Mouse (Mus musculus) cortical plate, adult 2 months (tissue): ENCODE data around the gene Anapc1.

Source experiments
- CTCF ChIP-seq: fragments of 200-500 bp; IDR thresholded peaks from 2 replicates; pipeline ENCODE4 v1.5.1; 2011; ENCODE audit warnings: mild to moderate bottlenecking, control low read depth, low read length; ENCODE audit not compliant: insufficient read depth; ENCODE audit errors: extremely low read depth
- POLR2A ChIP-seq: fragments of 200-500 bp; IDR thresholded peaks from 2 replicates; pipeline ENCODE4 v1.6.1; 2011; ENCODE audit warnings: mild to moderate bottlenecking, low read length, control low read depth; ENCODE audit not compliant: insufficient read depth; ENCODE audit errors: extremely low read depth

DNA sequence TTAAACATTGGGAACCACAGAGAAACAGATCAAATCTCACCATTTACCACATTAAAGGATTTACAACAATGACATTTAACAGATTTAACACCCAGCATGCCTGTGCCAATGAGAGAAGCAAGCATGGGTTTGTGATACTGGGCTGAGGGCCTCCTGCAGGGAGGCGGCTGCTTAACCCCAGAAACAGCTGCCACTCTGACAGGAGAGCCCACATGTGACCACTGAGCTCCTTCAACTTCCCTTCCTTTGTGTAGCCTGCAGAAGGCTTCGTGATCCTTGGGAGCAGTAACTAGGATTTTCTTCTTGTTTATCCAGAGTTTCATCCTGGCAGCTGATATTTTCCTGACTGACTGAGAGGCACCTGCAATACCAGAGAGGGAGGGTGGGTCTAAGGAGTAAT, 85.7 kb downstream of the Anapc1 start:
- TF ChIP-seq POLR2A (no peak), CTCF (no peak)
